Mouse (Mus musculus): ENCODE measurements around the gene Cnih3. TPM values are rescaled to one million over a fixed set of nuclear protein-coding genes. Genes with fewer than 3 reads are reported as not detected.

Gene Cnih3
- polyA plus RNA-seq, 1 experiment from 2014 or later: 0.13 TPM

GRCm38 (mm10) chr1:181476557-181476956, 124.1 kb downstream of the Cnih3 start:
- H3K4me2 ChIP-seq (ENCODE audit: low read length): no peak overlapping the region
- no peak for TF ChIP-seq CTCF (IDR thresholded peaks at IDR 0.05; ENCODE audit: low read depth)
- no peaks in the 10 kb centered on the region for H3K36me3 ChIP-seq (ENCODE audit: insufficient read depth, low read length)
- ATAC-seq (replicated peaks; ENCODE audit: low FRiP score, low read depth): no peak
- H3K4me3 ChIP-seq (replicated peaks; ENCODE audit: low read depth, low read length): no peak overlapping the region
- no peak overlapping the region for H3K27ac ChIP-seq
- no peak overlapping the region for H3K9ac ChIP-seq (ENCODE audit: low read depth, low read length)
- H3K9me3 ChIP-seq (replicated peaks; ENCODE audit: low read length): no peaks in the 10 kb centered on the region
- no peak for DNase-seq (ENCODE audit: low spot score)
- H3K27me3 ChIP-seq (ENCODE audit: insufficient read depth, low read length): no peaks in the 10 kb centered on the region
- WGBS: 72% methylated on average over 6 of the region's 6 CpGs
- H3K4me1 ChIP-seq (replicated peaks; ENCODE audit: insufficient read depth, low read length): no peaks in the 10 kb centered on the region

- Histone ChIP-seq H3K27me3 (ENCODE audit: insufficient read depth, low read length) (no peaks in the 10 kb centered on the region), H3K4me1 (replicated peaks; ENCODE audit: insufficient read depth, low read length) (0 out of 2 replicates have a peak, but pooled peaks cover 3% of the 10 kb centered on the region), H3K27ac (no peak overlapping the region), H3K9me3 (replicated peaks; ENCODE audit: low read length) (no peaks in the 10 kb centered on the region), H3K4me2 (ENCODE audit: low read length) (no peak overlapping the region), H3K9ac (ENCODE audit: low read depth, low read length) (no peak overlapping the region), H3K4me3 (replicated peaks; ENCODE audit: low read depth, low read length) (no peak overlapping the region), H3K36me3 (ENCODE audit: insufficient read depth, low read length) (no peaks in the 10 kb centered on the region)
- no peak for TF ChIP-seq CTCF (IDR thresholded peaks at IDR 0.05; ENCODE audit: low read depth)
- no peak for DNase-seq (ENCODE audit: low spot score)
- ATAC-seq (replicated peaks; ENCODE audit: low FRiP score, low read depth): no peak
- 61% methylated on average over 5 of the region's 5 CpGs for WGBS
Observed at GRCm38 (mm10) chr1:181484696-181485095, 132.3 kb downstream of the Cnih3 start.

- H3K9ac ChIP-seq (ENCODE audit: low read depth, low read length): no peak overlapping the region
- H3K4me2 ChIP-seq (ENCODE audit: low read length): no peak overlapping the region
- no peak overlapping the region for H3K27ac ChIP-seq
- H3K4me1 ChIP-seq (replicated peaks; ENCODE audit: insufficient read depth, low read length): no peaks in the 10 kb centered on the region
- DNase-seq (ENCODE audit: low spot score): no peak
- H3K27me3 ChIP-seq (ENCODE audit: insufficient read depth, low read length): no peaks in the 10 kb centered on the region
- 91% methylated on average over 2 of the region's 2 CpGs for WGBS
- no peak for ATAC-seq (replicated peaks; ENCODE audit: low FRiP score, low read depth)
- H3K4me3 ChIP-seq (replicated peaks; ENCODE audit: low read depth, low read length): no peak overlapping the region
- no peaks in the 10 kb centered on the region for H3K9me3 ChIP-seq (replicated peaks; ENCODE audit: low read length)
- no peak for TF ChIP-seq CTCF (IDR thresholded peaks at IDR 0.05; ENCODE audit: low read depth)
- no peaks in the 10 kb centered on the region for H3K36me3 ChIP-seq (ENCODE audit: insufficient read depth, low read length)
Observed at GRCm38 (mm10) chr1:181503471-181503870, 151.0 kb downstream of the Cnih3 start.

DNA sequence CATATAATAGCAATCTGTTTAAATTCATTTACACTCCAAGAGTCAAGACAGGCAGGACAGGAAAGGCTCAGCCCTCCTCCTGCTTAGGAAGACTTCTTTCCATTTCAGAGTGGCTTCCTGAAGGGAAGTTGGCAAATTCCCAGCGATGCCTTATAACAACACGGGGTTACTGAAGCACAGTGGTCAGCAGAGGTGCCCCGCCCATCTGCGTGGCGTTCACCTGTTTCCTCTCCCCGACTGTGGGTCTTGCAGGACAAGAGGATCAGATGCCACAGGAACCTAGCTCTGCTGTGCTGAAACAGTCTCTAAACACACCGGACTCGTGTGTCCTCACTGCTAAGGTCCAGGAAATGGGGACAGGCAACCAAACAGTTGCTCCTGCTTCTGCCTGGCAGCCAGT, 152.9 kb downstream of the Cnih3 start:
- Histone ChIP-seq H3K27ac (no peak overlapping the region), H3K4me1 (replicated peaks; ENCODE audit: insufficient read depth, low read length) (no peaks in the 10 kb centered on the region), H3K9ac (ENCODE audit: low read depth, low read length) (no peak overlapping the region), H3K27me3 (ENCODE audit: insufficient read depth, low read length) (no peaks in the 10 kb centered on the region), H3K9me3 (replicated peaks; ENCODE audit: low read length) (no peaks in the 10 kb centered on the region), H3K36me3 (ENCODE audit: insufficient read depth, low read length) (no peaks in the 10 kb centered on the region), H3K4me3 (replicated peaks; ENCODE audit: low read depth, low read length) (no peak overlapping the region), H3K4me2 (ENCODE audit: low read length) (no peak overlapping the region; the same call in 1 of the 2 replicates)
- no peak for TF ChIP-seq CTCF (IDR thresholded peaks at IDR 0.05; ENCODE audit: low read depth)
- 23% methylated on average over 8 of the region's 8 CpGs for WGBS
- ATAC-seq (replicated peaks; ENCODE audit: low FRiP score, low read depth) (no peak), DNase-seq (ENCODE audit: low spot score) (peak; percentile 21)

Other genes starting within 250 kb of the Cnih3 start
- gene Nvl, start 208.4 kb upstream of the Cnih3 start, polyA plus RNA-seq (2015; fragmentation: Nextera tagmentation; extraction: Ambion mirVana): 20.3 and 20.4 TPM in 2 replicates
- gene Cnih4, start 207.9 kb upstream of the Cnih3 start, polyA plus RNA-seq (2015; fragmentation: Nextera tagmentation; extraction: Ambion mirVana): 121 and 123 TPM in 2 replicates
- gene Wdr26, start 140.6 kb upstream of the Cnih3 start, polyA plus RNA-seq (2015; fragmentation: Nextera tagmentation; extraction: Ambion mirVana): 39.8 and 40.4 TPM in 2 replicates
- gene Ccdc121, start 158.8 kb downstream of the Cnih3 start, polyA plus RNA-seq (2015; fragmentation: Nextera tagmentation; extraction: Ambion mirVana): 0.14 and 0.17 TPM in 2 replicates
- 0.88 and 1.1 TPM in 2 replicates for gene Dnah14, start 223.9 kb downstream of the Cnih3 start, polyA plus RNA-seq (2015; fragmentation: Nextera tagmentation; extraction: Ambion mirVana)

All from kidney, postnatal 0 days (tissue).